Mouse (Mus musculus) liver, adult 2 months (tissue): Measurements from ENCODE around the gene Nek8.

Experiments
- CTCF ChIP-seq: fragments of 200-500 bp; IDR thresholded peaks from 2 replicates; pipeline ENCODE4 v1.5.1; 2011; ENCODE audit warnings: low read depth, low read length, control low read depth
- POLR2A ChIP-seq: fragments of 200-500 bp; IDR thresholded peaks from 2 replicates; pipeline ENCODE4 v1.6.1; 2011; ENCODE audit warnings: low read length, control low read depth; ENCODE audit not compliant: insufficient read depth; ENCODE audit errors: extremely low read depth

DNA sequence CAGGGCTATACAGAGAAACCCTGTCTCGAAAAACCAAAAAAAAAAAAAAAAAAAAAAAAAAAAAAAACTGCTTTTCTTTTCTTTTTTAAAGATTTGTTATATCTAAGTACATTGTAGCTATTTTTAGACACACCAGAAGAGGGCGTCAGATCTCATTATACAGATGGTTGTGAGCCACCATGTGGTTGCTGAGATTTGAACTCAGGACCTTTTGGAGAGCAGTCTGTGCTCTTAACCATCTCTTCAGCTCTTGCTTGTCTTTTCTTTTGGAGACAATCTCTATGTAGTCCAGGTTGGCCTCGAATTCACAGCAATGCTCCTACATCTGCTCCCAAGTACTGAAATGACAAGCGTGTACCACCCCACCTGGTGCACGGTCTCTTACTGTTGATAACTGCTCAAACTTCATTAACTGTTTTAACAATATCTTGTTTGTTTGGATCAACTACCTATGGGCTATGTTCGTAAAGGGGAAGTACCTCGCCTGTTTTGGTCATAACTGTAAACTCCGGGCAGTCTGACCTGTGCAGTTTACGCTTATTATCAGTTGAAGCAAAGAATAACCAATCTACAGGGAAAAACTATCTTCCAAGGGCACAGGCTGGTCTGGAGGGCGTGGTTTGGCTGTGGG lies 589 bp downstream of the Nek8 start:
- TF ChIP-seq POLR2A (no peak), CTCF (no peak)
